Mouse (Mus musculus) Muller cell, postnatal 12 days (primary cell): ENCODE measurements around the gene Rtf1.
"Not testable (repeated sequence)": the region's sequence is repeated elsewhere in the genome, so short reads cannot be mapped to it uniquely, and the experiment has no call there.

ENCODE experiments used
- DNase-seq: peaks from one replicate; pipeline ENCODE4 v3.0.0-alpha.2; 2015; ENCODE audit errors: inconsistent ontology term

Rtf1 gene

DNA sequence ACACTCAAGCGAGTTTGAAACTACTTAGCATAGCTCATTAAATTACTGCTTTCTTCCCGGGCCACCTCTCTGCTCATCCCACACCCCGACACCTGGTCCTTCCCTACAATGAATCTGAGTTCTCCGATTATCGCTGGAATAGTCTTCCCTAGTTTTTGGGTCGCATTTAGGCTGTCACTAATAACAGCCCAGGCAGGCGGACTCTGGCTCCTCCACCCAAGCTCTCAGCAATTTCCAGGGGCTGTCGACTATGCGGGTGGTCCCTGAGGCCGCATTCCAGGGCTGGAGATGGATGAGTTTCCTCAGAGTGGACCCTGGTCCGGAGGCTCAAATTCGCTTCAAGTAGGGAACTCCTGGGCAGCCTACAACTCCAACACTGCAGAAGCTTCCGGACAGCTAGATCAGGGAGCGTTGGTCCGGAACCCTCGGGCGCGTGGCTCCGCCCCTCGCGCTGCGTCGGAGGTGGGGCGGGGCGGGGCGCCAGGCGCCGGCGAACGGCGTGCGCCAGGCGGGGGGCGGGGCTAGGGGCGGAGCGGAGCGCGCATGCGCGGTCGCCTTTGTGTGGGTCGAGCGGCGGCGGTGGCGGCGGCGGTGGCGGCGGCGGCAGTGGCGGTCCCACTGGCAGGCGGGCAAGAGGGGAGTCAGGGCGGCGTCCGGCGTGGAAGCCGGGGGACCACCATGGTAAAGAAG lies at the start of gene Rtf1:
Gene Rtf1 (plus strand): TSS at position 544 of the 690 bp plus-strand sequence.
- DNase-seq: peak; percentile 91

DNA sequence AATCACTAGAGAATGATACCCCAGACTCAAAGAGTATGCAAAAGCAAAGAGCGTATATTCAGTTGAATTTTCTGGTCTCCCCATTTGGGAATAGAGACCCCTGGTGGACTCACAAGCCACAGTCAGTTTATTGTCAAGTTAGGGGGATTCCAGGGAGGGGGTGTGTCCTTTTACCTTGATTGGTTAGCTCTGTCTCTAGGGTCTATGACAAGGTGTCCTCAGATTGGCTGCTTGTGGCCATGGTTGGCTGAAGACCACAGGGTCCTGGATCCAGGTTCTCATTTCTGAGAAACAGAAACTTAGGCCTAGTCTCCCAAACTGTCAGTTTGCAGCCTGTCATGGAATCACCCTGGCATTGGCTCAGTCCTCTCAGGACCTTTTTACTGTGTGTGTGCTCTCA lies 38.1 kb upstream of the Rtf1 start:
- DNase-seq: peak; percentile 19

DNA sequence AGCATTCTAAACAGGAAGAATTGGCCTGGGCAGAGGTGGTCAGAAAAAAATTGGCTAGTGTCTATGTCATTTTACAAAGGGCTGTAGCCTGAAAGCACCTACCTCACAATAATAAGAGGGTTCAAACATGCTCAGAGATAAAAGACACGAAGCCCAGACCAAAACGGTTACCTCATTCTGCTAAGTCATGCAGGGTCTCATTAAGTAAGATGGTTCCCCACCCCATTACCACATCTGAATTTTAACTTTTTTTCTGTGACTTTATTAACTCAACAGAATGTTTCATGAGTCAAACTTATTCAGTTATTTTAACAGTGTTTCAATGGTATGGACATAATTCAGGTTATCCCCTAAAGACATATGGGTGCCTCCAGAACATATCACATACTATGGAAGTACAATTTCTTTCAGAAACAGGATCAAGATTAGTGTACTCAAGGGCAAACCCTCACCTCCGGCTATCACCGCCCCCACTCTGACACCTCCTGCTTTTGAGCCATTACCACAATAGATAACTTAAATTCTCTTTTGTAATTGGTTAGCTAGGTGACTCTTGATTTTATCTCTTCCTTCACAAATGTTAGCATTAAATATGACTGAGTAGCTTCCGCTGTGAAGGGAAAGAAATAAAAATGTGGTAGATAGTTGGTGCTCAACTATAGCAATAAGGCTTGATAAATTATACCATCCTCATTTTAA lies 33.5 kb upstream of the Rtf1 start:
- no peak for DNase-seq

DNA sequence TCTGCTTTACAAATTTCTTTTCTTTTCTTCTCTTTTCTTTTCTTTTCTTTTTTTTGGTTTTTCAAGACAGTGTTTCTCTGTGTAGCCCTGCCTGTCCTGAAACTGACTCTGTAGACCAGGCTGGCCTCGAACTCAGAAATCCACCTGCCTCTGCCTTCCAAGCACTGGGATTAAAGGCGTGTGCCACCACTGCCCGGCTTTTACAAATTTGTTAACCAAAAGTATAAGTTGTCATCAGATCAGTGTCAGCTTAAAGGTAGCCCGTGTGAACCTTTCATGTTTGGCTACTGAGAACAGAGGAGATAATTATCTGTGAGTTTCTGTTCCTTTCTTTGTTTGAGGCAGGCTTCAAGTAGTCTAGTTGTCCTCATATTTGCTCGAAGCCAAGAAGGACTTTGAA lies 30.6 kb upstream of the Rtf1 start:
- no peak for DNase-seq

DNA sequence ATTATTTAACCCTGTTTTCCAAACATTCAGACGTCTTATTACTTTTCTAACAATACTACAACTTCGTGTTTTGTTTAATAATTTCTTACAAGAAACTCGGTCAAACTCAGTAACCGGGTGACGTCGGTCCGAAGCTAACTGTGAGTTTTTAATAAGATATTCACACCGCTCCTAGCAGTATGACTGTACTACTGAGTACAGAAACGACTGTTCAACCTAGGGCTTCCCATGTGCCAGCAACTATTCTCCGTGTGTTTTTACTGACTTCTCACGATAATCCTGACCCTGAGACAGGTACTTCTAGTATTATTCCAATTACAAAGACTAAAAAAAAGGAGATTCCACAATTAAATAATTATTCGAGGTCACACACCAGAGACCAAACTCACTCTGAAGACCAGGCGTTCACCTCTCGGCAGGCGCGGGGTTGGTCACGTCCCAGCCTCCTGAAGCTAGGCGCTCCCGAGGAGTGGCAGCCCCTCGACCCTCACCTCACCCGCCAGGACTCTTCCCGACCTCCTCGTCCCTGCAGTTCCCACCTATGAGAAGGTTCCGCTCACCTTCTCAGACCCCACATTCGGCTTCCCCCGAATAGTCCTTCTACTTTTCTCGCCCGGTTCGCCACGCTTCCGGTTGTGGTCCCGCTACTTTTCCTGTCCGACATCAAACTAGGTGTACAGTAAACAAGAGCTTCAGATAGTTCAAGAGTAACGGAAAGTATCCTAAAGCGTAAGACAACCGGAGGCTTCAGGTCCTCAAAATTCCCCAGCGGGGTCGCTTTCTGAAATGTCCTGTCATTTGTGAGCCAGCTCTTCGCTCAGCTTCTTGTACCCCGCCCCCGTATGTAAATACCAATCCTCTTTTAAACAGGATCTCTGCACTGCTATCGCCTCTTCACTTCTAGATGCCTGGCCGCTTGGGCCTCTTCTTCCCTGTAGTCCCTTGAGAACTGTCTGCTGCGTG lies 12.4 kb upstream of the Rtf1 start, which contains the start of gene Ndufaf1:
Gene Ndufaf1 (minus strand): TSS at position 608 of the 963 bp plus-strand sequence.
- peak; percentile 76 for DNase-seq

DNA sequence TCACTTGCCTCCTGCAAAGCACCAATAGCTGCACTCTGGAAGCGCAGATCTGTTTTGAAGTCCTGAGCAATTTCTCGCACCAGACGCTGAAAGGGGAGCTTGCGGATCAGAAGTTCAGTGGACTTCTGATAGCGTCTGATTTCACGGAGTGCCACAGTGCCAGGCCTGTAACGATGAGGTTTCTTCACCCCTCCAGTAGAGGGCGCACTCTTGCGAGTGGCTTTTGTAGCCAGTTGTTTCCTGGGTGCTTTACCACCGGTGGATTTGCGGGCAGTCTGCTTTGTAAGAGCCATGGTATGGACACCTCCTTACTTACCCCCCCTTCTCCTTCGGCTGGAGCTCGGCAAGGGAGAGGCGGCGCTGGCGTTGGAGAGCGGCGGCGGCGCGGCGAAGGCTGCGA lies 9.1 kb upstream of the Rtf1 start:
- not testable (repeated sequence) for DNase-seq

DNA sequence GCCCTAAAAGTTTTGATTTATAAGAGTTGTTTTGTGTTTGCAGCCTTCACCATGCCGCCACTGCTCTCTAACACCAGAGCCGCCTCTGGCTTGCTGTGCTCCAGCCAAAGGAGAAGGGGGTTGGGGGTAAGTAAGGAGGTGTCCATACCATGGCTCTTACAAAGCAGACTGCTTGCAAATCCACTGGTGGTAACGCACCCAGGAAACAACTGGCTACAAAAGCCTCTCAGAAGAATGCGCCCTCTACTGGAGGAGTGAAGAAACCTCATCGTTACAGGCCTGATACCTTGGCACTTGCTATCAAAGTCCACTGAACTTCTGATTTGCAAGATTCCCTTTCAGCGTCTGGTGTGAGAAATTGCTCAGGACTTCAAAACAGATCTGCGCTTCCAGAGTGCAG lies 5.9 kb upstream of the Rtf1 start:
- no peak for DNase-seq

DNA sequence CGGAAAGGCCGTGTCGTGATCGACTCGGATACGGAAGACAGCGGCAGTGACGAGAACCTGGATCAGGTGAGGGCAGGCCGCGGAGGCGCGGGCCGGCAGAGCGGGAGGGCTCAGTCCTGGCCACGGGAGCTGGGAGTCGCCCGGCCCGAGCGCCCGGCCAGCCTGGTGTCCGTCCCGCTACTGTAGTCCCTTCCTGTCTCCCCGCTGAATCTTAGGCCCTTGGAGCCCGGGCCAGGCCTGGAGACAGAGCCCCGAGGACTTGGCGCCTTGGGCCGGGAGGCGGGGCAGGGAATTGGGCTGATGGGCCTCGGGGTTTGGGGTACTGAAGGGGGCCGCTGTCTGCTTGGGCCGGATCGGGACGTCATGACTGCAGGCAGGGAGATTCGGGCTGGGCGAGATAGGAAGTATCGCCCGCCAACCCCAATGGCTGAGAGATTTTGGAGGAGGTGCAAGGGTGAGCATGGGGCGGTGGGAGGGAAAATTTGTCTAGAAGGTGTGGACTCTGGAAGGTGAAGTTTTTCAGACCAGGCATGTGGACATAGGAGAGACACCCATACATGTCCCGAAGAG lies 432 bp downstream of the Rtf1 start:
- DNase-seq: peak; percentile 75

DNA sequence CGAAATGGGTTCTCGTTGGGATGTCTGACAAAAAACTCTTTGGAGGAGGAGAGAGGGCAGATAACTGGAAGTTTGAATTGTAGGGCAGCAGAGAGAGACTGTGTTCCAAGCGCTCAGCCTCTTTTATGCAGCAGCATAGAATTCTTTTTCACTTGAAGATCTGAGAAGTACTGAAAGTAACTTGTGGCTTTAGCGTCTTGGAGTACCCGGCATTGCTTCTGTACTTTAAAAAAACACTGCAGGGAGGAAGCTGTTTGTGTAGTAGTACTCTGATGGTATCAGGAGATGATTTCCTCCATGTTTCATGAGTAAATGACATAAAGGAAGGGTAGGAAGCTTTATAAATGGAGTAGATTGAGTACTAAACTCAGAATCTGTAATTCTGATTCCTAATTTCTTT lies 963 bp downstream of the Rtf1 start:
- DNase-seq: no peak

DNA sequence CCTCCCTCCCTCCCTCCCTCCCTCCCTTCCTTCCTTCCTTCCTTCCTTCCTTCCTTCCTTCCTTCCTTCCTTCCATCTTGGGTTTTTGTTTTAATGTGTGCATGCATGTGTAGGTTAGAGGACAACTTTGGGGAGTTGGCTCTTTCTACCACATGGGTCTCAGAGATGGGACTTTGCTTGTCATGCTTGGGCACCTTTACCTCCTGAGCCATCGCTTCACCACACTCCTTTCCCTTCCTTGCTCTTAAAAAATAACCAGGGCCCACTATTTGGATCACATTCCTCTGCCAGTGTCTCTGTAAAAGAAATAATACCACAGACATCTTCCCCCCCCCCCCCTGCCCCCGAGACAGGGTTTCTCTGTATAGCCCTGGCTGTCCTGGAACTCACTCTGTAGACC lies 8.8 kb downstream of the Rtf1 start:
- no peak for DNase-seq

DNA sequence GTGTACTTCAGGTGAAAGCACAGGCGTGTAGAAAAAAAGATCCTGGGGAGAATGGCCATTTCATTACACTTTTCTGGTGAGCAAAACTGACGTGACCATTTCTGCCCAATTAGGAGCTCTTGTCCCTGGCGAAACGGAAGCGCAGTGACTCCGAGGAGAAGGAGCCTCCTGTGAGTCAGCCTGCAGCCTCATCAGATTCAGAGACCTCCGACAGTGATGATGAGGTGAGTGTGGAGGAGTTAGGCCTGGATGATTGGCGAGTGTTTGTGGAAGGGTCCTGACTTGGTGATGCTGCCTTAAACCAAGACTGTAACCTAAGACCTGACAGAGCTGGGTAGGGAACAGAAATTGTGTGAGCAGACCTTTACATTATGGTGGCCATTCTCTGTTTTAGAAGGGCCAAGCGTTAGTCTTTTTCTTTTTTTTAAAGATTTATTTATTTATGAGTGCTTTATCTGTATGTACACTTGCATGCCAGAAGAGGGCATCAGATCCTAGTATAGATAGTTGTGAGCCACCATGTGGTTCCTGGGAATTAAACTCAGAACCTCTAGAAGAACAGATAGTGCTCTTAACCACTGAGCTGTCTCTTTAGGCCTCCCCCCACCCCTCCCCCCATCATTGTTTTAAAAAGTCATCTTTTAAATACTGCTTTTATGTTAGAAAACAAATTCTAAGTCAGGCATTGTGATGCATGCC lies 17.3 kb downstream of the Rtf1 start:
- DNase-seq: no peak

DNA sequence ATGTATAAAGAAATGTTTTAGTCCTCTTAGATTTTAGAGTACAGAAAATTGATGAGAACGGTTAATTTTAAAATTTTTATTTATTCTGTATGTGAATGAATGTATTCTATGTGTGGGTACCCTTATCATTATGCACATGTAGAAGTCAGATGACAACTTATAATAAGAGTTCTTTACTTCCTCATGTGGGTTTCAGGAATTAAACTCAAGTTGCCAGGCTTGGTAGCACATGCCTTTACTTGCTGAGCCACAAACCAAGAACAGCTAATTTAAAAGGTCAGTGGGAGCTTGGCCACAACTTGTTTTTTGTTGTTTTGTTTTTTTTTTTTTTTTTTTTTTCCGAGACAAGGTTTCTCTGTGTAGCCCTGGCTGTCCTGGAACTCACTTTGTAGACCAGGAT lies 20.0 kb downstream of the Rtf1 start:
- DNase-seq: no peak

DNA sequence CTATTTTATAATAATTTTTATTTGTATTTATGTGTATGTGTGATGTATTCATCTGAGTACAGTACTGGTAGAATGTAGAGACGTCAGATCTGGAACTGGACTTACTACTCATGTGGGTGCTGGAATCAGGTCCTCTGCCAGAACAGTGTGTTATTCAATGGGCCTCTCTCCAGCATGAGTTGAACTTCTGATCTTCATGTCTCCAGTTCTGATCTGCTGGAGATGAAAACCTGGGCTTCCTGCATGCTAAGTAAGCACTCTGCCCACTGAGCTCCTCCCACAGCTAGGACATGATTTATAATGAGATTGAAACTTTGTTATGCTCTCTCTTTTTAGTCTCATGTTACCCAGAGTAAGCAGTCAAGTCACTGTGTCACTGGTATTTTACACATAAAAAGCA lies 21.2 kb downstream of the Rtf1 start:
- no peak for DNase-seq

DNA sequence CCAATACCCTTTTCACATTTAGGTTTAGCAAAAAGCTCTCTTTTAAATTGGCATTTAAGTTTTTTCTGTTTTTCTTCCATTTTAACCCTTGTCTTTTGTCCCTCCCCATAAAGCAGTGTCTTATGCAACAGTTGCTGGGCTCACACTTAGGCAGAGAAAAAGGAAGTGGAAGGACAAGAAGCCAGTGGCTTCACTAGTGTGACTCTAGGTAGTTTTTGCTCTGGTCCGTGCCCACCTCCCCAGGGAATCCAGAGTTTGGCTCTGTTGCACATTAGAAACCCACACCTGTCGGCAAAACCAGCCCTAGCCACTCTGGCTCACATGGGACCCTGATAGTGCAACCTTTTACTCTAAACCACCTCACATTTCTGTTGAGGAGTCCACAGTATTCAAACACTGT lies 23.6 kb downstream of the Rtf1 start:
- no peak for DNase-seq

DNA sequence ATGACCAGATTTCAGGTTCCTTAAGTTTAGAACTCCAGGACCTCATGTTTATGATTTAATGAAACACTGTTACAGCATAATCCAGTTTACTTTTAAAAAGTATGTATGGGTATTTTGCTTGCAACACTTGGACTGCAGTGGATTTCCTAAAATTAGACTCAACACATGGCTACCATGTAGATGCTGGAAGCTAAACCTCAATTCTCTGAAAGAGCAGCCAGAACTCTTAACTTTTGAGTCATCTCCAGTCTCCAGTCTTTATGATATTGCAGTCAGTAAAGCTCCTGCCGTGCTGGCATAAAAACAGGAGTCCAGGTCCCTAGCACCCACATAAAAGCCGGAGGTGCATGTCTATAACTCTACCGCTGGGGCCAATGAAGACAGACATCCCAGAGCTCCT lies 25.1 kb downstream of the Rtf1 start:
- no peak for DNase-seq

DNA sequence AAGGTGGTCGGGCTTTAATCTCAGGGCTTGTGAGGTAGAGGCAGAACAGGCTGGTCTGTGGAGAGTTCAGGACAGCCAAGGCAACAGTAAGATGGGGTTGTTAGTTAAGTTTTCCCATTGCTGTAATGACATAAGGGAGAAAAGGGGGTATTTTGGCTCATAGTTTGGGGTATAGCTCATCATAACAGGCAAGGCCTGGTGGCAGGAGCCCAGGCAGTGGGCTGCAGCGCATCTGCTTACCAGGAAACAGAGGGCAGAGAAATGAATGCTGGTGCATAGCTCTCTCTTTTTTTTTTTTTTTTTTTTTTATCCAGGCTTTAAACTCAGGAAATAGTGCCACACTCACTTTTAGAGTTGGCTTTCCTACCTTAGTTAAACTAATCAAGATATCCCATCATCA lies 28.3 kb downstream of the Rtf1 start:
- DNase-seq: no peak

DNA sequence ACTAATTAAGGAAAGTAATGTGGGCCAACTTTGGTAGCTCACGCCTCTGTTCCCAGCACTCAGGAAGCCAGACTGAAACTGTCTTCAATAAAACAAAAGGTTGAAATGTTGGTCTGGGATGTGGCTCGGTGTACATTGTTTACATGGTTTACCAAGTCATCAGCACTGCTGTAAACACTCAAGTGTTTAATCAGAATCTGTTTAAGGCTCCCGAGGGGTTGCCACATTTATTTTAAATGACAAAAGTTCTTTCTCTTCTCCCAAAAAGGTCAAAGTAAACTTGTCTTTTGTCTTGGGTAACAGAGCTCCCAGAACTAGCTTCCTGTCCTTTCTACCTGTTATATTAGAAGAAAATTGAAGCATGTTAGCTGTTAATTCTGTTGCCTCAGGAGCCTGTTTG lies 32.8 kb downstream of the Rtf1 start:
- no peak for DNase-seq

DNA sequence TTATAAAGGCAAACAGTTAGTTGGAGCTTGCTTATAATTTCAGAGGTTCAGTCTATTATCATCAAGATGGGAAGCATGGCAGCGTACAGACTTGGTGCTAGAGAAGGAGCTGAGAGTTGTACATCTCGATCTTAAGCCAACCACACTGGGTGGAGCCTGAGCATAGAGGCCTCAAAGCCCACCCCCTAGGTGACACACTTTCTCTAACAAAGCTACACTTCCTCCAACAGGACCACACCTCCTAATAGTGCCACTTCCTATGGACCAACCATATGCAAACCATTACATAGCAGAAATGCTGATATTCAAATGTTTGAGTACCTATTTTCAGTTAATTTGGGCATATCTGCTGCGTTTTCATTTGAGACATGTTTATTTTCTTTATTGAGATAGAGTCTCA lies 35.1 kb downstream of the Rtf1 start:
- DNase-seq: no peak

DNA sequence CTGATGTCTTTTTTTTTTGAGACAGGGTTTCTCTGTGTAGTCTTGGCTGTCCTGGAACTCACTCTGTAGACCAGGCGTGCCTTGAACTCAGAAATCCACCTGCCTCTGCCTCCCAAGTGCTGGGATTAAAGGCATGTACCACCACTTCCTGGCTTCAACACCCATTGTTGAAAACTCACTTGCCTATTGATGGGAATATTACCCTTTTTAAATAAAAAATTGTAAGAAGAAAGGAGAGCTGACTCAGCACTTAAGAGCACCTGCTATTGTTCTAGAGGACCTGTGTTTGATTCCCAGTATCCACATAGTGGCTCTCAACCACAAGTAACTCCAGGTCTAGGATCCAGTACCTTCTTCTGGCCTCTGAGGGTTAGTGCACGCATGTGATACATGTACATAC lies 41.0 kb downstream of the Rtf1 start:
- not testable (repeated sequence) for DNase-seq

DNA sequence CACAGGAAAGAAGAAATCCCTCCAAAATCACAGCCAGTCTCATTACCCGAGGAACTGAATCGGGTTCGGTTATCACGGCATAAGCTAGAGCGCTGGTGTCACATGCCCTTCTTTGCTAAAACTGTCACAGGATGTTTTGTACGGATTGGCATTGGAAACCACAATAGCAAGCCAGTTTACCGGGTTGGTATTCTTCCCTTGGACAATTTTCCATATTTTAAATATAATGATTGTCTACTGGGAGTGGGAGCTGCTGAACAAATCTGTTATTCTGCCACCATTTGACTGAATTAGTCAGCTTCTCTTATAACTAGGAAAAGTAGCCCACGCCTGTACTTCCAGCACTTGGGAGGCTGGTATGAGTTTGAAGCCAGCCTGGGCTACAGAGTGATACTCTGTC lies 46.2 kb downstream of the Rtf1 start:
- no peak for DNase-seq

DNA sequence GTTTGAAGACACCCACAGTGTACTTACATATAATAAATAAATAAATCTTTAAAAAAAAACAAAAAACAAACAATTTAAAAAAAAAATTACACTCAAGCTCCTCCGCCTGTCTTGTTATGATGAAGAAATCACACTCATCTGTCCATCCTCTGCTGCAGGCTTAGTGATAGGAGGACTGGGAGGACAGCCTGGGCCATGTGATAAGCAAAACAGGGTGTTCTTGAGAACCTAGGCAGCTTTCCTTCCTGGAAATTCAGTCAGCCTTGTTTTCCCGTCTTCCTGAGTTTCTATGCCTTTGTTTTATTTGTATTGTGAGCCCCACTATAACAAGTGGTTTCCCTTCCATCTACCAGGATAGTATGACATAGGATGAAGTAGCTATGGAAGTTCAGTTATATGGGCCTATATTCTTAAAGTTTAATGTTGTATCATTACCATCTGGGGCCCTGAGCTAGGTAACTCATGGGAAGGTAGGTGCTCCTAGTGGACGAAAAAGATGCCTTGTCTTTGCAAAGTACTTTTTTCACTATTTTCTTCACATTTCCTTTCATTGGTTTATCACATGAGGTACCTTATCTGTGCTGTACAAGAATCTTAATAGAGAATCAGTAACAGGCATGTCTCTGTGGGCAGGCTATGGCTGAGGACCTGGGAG lies 53.0 kb downstream of the Rtf1 start:
- no peak for DNase-seq
